Mouse (Mus musculus): Measurements from ENCODE around the gene Crispld2.

DNA sequence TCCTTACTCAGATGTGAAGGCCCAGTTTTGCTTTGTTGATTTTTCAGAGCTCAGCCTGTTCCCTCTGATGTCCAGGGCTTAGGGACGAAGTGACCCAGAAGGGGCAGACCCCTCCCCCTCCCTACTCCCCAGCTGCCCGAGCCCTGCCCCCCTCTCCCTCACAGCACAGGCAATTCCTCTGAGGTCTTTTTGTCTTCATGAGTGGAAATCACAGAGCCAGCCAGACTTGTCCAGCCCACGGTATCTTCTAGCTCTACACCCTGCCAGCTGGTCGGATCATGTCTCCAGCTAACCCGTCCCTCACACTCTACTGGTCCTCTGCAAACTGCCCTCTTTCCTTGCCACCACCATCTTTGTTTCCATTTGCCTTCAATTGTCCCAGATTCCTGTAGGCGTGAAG is 42.2 kb downstream of the Crispld2 start:
- TF ChIP-seq CTCF (IDR thresholded peaks at IDR 0.05; ENCODE audit: extremely low read depth, insufficient read length, insufficient replicate concordance, low read depth, low read length) (no peak), POLR2A (IDR thresholded peaks at IDR 0.05; ENCODE audit: low read depth, low read length) (no peak)
